Mouse (Mus musculus): ENCODE measurements around the gene Hapln1. TPM values are rescaled to one million over a fixed set of nuclear protein-coding genes. Genes with fewer than 3 reads are reported as not detected.

The Hapln1 gene
- total RNA-seq, 1 experiment: 0.58 TPM

Other genes with a start within 250 kb of the Hapln1 start
- 27.3 and 27.6 TPM in 2 replicates for gene Vcan, start 202.7 kb downstream of the Hapln1 start, total RNA-seq (2012; rRNA removed)

Data from ES-E14 (cell line).